Mouse (Mus musculus) left cerebral cortex, adult 18-20 months (tissue): ENCODE data around the gene D5Ertd579e. TPM values are rescaled to one million over a fixed set of nuclear protein-coding genes. Genes with fewer than 3 reads are reported as not detected.

ENCODE experiments used
- DNase-seq, 2 experiments: peaks; one replicate each; pipeline ENCODE4 v3.0.0; 2021 to 2022; ENCODE audit warnings: low spot score in 2 of 2, mixed read lengths in 1 of 2
- total RNA-seq, 2 experiments: library from RNA; stranded (reverse); gene quantifications; 2 replicates each; pipeline ENCODE4 v1.2.3; 2021

The D5Ertd579e gene
- total RNA-seq, 2 experiments from 2014 or later, result 91.9 to 94.7 TPM

DNA sequence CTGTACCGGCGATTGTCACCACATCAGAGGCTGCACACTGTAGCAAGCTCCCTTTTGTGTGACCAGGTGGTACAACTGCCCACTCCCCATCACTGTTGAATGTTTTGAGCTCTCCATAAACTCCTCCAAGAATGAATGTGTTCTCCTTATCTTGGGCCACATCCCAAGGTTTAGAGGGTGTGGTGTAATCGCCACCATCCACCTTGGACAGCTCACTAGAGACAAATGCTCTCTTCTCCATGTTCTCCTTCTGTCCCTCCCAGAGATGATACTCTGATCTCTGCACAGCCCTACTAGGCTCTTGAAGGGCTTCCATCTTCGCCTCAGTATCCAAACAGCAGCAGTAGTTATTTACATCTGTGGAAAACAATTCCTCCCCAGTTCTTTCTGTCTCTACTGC is 81.7 kb downstream of the D5Ertd579e start:
- no peak for DNase-seq

GRCm38 (mm10) chr5:36608939-36609499 is 86.8 kb downstream of the D5Ertd579e start:
- no peak for DNase-seq

- DNase-seq, result peak; percentile 59 to 71
Measured at GRCm38 (mm10) chr5:36603031-36603430, 92.8 kb downstream of the D5Ertd579e start.

GRCm38 (mm10) chr5:36602028-36602427 is 93.8 kb downstream of the D5Ertd579e start:
- DNase-seq, result no peak

DNA sequence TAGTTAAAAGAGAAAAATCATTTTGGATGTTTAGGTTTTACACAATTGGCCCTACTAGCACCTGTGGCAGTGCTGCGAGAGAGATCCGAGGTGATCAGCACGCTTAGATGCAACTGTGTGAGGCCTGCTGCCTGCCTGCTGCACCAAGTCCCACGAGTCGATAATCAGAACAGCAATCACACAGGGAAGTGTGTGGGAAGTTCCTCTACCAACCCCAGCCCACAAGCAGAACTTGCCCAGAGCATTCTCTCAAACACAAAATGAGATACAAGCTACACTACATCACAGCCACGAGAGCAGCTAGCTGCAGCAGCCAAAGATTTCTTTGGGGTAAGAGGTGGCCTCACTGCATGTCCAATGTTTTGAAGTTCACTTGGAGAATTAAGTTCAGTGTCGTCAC is 94.3 kb downstream of the D5Ertd579e start:
- peak in 1 of 2 experiments; percentile 36 for DNase-seq

GRCm38 (mm10) chr5:36598883-36599282 is 96.9 kb downstream of the D5Ertd579e start:
- DNase-seq, result no peak

DNA sequence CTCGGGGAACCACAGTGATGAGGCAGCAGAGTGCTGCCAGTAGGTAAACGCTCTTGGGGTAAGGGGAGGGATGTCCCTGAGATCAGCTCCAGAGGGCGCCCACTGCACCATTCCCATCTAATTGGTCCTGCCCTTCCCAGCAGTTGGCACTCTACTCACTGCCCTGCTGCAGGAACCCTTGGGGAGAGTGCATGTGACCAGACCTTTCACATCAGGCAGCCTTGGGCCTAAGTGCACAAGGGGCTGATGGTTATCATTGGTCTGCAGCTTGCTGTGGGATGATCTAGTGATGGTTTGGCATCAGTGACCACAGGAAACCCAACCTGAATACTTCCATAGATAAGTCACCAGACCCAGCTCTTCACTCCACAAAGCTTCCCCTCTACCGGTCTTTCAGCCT is 98.2 kb downstream of the D5Ertd579e start:
- no peak for DNase-seq

DNA sequence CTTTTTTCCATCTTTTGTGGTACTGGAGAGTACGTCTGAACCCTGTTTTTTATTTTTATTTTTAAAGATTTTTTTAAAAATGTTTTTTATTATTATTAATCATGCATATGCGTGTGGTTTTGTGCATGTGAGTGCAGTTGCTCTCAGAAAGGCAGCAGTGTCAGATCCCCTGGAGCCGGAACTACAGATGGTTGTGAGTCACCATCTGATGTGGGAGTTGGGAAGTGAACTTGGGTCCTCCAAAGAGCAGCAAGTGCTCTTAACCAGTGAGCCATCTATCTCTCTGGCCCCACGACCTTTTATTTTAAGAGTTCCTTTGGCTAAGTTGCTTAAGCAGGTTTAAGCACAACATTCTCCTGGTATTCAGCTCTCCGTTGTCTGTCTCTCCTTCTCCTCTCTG is 99.6 kb downstream of the D5Ertd579e start:
- DNase-seq, result no peak

GRCm38 (mm10) chr5:36595115-36595514 is 100.7 kb downstream of the D5Ertd579e start:
- DNase-seq, result no peak

GRCm38 (mm10) chr5:36594344-36594743 is 101.5 kb downstream of the D5Ertd579e start:
- no peak for DNase-seq

DNA sequence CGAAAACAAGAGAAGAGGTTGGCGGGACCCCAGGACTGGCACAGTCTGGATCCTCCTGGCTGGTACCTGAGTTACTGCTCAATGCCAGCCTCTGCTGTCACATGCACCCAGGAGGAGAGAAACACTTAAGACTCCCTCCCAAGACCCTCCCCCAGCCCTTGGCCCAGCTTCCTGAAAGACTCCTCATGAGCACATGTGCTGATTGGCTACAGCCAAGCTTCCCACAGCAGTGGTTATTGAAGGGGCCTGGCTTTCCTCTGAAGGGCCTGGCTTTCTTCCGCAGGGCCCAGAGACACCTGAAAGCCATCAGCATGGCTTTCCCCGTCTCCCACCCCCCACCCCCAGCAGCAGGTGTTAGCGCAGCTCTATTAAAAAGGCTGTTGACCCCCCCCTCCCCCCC is 102.6 kb downstream of the D5Ertd579e start, which contains the start of gene Tbc1d14:
Gene Tbc1d14, minus strand, starts transcription at position 101 of the 400 bp plus-strand sequence.
- no peak for DNase-seq

- DNase-seq, result peak; percentile 46 to 65
Measured at GRCm38 (mm10) chr5:36590499-36590920, 105.3 kb downstream of the D5Ertd579e start.

DNA sequence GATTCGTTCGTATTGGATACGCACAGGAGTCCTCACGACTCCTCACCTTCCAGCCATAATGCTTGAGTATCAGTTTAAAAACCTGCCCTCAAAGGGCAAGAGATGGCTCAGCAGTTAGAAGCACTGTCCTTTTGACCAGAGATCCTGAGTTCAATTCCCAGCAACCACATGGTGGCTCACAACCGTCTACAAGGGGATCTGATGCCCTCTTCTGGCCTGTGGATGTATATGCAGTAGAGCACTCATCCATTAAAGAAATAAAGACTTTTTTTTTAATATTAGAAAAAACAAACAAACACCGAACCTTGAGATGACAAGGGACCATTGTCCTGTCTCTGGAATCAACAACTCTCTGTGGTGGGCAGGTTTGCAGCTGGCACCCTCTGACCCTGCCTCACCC is 111.5 kb downstream of the D5Ertd579e start:
- DNase-seq, result no peak

- DNase-seq, result peak; percentile 98
Measured at GRCm38 (mm10) chr5:36581924-36582642, 113.7 kb downstream of the D5Ertd579e start.

GRCm38 (mm10) chr5:36581259-36581923 is 114.4 kb downstream of the D5Ertd579e start:
- no peak for DNase-seq

GRCm38 (mm10) chr5:36579967-36580366 is 115.9 kb downstream of the D5Ertd579e start:
- no peak for DNase-seq

DNA sequence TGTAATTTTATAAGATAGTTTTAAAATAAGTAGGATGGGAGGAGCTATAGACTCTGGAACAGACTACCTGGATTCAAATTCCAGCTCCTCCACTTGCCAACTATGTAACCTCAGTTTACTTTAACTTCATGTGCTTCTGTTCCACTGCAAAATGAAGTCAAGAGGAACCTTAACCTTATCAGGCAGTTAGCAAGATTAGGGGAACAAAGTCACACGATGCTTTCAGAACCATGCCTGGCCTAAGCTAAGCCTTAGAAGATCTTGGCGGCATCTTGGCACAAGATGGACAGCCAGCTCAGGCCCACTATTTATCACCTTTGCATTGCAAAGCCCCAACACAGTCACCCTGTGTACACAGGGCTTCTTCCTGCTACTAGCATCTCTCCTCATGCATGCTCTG is 116.8 kb downstream of the D5Ertd579e start:
- no peak for DNase-seq

- no peak for DNase-seq
Measured at GRCm38 (mm10) chr5:36576457-36576856, 119.4 kb downstream of the D5Ertd579e start.

DNA sequence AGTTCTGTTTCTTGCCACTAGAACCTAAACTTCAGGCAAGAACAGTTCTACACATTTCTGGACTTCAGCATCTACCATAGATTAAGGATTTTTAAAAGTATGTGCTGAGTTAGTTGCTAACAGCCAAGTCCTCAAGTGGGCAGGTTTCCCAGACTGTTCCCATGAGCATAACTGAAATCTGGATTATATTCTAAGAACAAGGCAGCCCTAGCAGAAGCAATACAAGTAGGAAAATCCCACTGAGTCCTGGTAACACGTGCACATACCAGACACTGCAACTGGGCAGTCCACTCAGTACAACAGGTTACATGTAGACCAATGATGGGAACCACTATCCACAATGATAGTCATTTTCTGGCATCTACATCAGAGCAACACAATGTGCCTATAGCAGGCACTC is 120.1 kb downstream of the D5Ertd579e start:
- peak in 1 of 2 experiments; percentile 36 for DNase-seq

DNA sequence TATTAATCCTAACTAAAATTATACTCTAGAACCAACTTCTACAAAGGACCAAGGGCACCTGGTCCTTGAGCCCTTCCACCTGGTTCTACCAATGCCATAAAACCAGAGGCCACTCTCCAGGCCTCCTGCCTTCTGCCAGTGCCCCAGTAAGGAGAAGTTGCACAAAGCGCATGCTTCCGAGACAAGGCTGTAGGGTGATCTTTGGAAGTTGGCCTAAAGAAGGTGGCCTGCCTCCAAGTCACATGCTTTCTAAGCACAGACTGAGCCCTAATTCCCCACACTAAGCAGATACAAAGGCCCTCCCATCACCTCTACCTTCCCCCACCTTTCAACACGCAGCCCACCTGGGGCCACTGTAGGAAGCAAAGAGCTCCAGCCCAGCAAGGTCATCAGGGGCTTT is 120.6 kb downstream of the D5Ertd579e start:
- DNase-seq, result no peak

GRCm38 (mm10) chr5:36574147-36574870 is 121.5 kb downstream of the D5Ertd579e start:
- no peak for DNase-seq

DNA sequence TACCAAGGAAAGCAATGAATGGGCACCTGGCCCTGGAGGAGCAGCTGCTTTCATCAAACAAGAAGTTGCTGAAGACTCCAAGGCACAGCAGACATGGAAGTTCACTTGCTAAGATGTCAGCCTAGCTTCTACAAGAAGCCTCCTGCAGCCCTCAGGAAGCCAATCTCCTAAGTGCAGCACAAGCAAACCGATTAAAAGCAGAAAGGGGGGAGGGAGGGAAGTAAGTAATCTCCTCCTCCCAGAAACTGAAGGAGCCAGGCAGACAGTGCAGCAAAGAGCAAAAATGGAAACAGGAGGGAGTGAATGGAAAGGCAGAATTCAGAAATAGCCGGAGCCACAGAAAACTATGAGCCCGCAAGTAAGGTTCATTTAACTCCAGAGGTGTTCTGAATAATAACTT is 122.5 kb downstream of the D5Ertd579e start:
- peak in 1 of 2 experiments; percentile 32 for DNase-seq
